Mouse (Mus musculus) midbrain, embryonic 10.5 days (tissue): ENCODE data around the gene Fbln7. TPM values are rescaled to one million over a fixed set of nuclear protein-coding genes. Genes with fewer than 3 reads are reported as not detected.

Source experiments
- DNase-seq: peaks from one replicate; pipeline ENCODE4 v3.0.0-alpha.2; 2017; ENCODE audit warnings: low spot score
- H3K27ac ChIP-seq: fragments of 300-500 bp; sonication (generic); replicated peaks from 2 replicates; pipeline ENCODE4 v1.5.1; 2016; ENCODE audit warnings: mild to moderate bottlenecking
- H3K27me3 ChIP-seq: fragments of 300-500 bp; sonication (generic); 2 replicates; pipeline ENCODE4 v1.6.1; 2016; ENCODE audit warnings: low read depth, mild to moderate bottlenecking; ENCODE audit not compliant: poor library complexity, severe bottlenecking
- H3K36me3 ChIP-seq: fragments of 300-500 bp; sonication (generic); 2 replicates; pipeline ENCODE4 v1.6.1; 2016; ENCODE audit warnings: mild to moderate bottlenecking, moderate library complexity
- H3K4me1 ChIP-seq: fragments of 300-500 bp; sonication (generic); 2 replicates; pipeline ENCODE4 v1.6.1; 2016
- H3K4me3 ChIP-seq: fragments of 300-500 bp; sonication (generic); 2 replicates; pipeline ENCODE4 v1.5.1; 2016; ENCODE audit warnings: mild to moderate bottlenecking, moderate library complexity
- H3K9me3 ChIP-seq: fragments of 300-500 bp; sonication (generic); replicated peaks from 2 replicates; pipeline ENCODE4 v1.6.1; 2016; ENCODE audit warnings: mild to moderate bottlenecking
- WGBS: fragments of 180-500 bp; shearing (Covaris S2); methylation state at CpG from one replicate; pipeline ENCODE4 v1.1.7; 2016; 5-methylcytosine and 5-hydroxymethylcytosine counted together
- polyA plus RNA-seq: library from polyadenylated mRNA; unstranded; fragments of >200 nt; fragmentation: Nextera tagmentation; extraction: Ambion mirVana; gene quantifications from 2 replicates; pipeline ENCODE4 v1.2.1, GENCODE M21; 2016

Fbln7 gene
- polyA plus RNA-seq = 2.7 and 3.1 TPM in 2 replicates

DNA sequence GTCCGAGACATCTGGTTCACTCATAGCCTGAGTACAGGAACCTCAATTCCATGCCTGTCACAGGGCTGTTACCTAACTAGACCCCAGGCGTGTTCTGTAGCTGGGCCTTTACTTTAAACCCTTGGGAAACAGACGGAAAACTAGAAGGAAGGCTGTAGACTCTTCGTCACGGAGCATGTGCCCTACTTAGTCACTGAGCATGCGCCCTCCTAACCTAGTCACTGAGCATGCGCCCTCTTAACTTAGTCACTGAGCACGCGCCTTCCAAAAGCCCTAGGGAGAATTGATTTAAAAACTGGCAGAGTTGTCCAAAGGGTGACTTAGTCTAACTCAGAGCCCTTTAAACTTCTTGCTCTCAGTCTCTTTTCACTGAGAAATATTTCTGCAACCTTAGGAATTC, at the start of gene Fbln7:
TSS of gene Fbln7 (plus strand) at position 346 of the 400 bp plus-strand sequence.
- H3K27me3 ChIP-seq = peaks cover 39% of the 10 kb centered on the region
- no peaks in the 10 kb centered on the region; the same call in 1 of the 2 replicates for H3K9me3 ChIP-seq
- 91% methylated on average over 9 of the region's 9 CpGs for WGBS
- no peaks in the 10 kb centered on the region for H3K36me3 ChIP-seq
- peak within 1 kb of the TSS; percentile 78 for H3K27ac ChIP-seq
- peaks cover 13% of the 10 kb centered on the region for H3K4me1 ChIP-seq
- DNase-seq = no peak
- peak within 1 kb of the TSS; percentile 61 for H3K4me3 ChIP-seq

DNA sequence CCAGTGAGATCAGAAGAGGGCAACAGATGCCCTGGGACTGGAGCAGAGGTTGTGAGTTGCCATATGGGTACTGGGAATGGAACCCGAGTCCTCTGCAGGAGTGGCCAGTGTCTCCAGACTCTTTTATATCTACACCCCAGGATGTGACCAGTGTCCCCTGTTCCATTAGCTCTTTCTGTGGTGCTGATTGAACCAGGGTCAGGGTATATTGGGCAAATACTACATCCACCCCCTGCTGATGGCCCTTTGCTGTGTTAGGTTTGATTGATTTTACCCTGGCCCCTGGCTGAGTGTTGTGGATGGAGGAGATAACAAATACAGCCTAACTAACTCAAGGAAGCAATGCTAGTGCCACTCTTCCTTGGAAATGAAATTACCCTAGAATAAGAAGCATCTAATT, 46.5 kb upstream of the Fbln7 start:
- H3K9me3 ChIP-seq = no peaks in the 10 kb centered on the region
- H3K36me3 ChIP-seq = no peaks in the 10 kb centered on the region
- DNase-seq = no peak
- no peak overlapping the region for H3K4me3 ChIP-seq
- peaks cover 25% of the 10 kb centered on the region for H3K4me1 ChIP-seq
- no peak overlapping the region for H3K27ac ChIP-seq
- WGBS = 95% methylated on average over 1 of the region's 1 CpGs
- no peaks in the 10 kb centered on the region for H3K27me3 ChIP-seq

DNA sequence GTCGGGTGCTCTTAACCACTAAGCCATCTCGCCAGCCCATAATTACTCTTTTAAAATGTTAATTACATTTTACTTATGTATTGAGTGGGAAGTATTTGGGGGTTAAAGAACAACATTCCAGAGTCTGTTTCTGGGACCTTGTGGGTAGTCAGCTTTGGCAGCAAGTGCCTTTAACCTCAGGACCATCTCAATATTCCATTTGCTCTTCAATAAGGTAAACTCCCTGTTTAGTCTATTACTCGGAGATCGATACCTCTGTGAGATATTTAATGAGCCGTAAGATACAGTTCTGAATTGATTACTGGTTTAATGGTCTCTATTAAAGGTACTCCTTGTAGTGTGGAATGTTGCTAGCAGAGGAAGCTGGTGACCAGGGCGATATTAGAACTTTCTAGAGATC, 45.9 kb upstream of the Fbln7 start:
- peaks cover 25% of the 10 kb centered on the region for H3K4me1 ChIP-seq
- peak overlapping the region; percentile 74 for H3K4me3 ChIP-seq
- H3K9me3 ChIP-seq = no peaks in the 10 kb centered on the region
- no peaks in the 10 kb centered on the region for H3K27me3 ChIP-seq
- WGBS = 56% methylated on average over 6 of the region's 6 CpGs
- H3K36me3 ChIP-seq = no peaks in the 10 kb centered on the region
- DNase-seq = no peak
- no peak overlapping the region for H3K27ac ChIP-seq

- Histone ChIP-seq H3K4me3 (peak overlapping the region; percentile 74), H3K4me1 (peaks cover 25% of the 10 kb centered on the region), H3K9me3 (no peaks in the 10 kb centered on the region), H3K27ac (peak overlapping the region; percentile 93), H3K36me3 (no peaks in the 10 kb centered on the region), H3K27me3 (no peaks in the 10 kb centered on the region)
- WGBS = under 1% methylated on average over 7 of the region's 7 CpGs
- no peak for DNase-seq
Measured at GRCm38 (mm10) chr2:128817387-128817785, 45.4 kb upstream of the Fbln7 start.

DNA sequence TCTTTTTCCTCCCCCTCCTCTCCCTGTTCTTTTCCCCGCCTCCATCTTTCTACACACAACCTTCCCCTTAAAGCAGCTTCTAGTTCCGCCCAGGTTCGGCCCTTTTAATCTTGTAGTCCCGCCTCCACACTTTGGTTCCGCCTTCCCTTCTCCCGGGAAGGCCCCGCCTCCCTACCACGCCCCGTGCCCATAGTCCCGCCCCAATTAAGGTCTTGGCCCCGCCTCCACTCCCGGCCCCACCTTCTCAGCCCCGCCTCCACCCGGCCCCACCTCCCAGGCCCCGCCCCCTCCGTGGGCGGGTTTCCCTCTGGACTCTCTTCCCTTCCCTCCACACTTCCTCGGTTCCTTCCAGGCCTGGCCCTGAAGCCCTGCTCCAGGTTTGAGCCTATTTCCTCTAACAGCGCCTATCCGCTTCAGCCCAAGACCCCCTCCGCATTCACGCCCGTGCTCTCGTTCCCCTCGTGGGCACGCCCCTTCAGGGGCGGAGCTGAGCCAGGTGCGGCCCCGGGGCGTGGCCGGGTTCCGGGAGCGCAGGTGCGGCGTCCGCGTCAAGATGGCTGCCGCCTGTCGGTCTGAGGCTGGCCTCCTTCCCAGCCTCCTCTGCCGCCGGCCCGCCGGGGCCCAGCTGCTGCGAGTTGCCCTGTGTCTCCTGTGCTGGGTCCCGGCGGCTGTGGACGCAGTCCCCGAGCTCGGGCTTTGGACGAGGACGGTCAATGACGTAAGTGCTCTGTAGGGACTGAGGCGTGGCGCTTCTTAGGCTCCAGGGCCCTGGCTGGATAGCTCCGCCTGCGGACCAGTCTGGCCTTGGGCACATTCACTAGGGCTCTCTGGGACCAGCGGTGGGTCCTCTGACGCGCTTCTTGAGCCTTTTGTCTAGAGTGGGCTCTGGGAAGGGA, 44.7 kb upstream of the Fbln7 start, which contains the start of gene Tmem87b:
TSS of gene Tmem87b (plus strand) at position 333 of the 896 bp plus-strand sequence.
- under 1% methylated on average over 59 of the region's 59 CpGs for WGBS
- Histone ChIP-seq H3K27me3 (no peaks in the 10 kb centered on the region), H3K4me3 (peak within 1 kb of the TSS; percentile 74), H3K27ac (peak within 1 kb of the TSS; percentile 93), H3K36me3 (no peaks in the 10 kb centered on the region), H3K4me1 (peaks cover 25% of the 10 kb centered on the region), H3K9me3 (no peaks in the 10 kb centered on the region)
- peak; percentile 98 for DNase-seq

DNA sequence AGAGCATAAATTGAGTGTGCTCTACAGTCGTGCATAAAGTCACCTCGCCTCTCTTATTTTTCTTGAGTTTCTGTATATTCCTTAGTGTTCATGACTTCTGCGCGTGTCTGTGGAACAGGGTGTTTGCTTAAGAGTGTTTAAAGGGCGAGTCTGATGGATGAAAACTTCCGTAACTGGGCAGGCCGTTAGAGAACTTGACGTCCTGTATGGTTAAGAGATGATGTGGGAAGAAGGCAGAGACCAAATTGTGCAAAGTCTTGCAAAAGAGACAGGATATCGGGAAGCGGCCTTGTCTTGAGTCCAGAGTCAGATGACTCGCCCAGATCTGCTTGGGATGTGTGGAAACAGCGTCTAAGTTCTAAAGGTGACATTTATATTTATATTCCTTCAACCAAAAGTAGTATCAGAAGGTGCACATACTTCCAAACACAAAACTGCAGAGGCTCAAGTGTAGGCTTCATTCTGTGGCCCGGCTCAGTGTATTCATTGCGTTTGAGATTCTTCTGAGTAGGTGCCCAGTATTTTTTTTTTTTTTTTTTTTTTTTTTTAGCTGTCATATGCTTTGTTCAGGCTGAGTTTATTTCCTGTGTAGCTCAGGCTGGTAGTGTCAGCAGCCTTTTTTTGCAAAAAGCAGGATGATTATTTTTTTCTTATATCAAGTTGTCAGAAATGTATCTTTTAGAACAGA, 43.7 kb upstream of the Fbln7 start:
- peaks cover 25% of the 10 kb centered on the region for H3K4me1 ChIP-seq
- peak overlapping the region; percentile 93 for H3K27ac ChIP-seq
- H3K9me3 ChIP-seq = no peaks in the 10 kb centered on the region
- H3K36me3 ChIP-seq = peaks cover 8% of the 10 kb centered on the region
- H3K27me3 ChIP-seq = no peaks in the 10 kb centered on the region
- WGBS = 29% methylated on average over 14 of the region's 14 CpGs
- peak overlapping the region; percentile 74 for H3K4me3 ChIP-seq
- DNase-seq = peak; percentile 21

GRCm38 (mm10) chr2:128820631-128821030, 42.1 kb upstream of the Fbln7 start:
- no peak overlapping the region for H3K27ac ChIP-seq
- peaks cover 20% of the 10 kb centered on the region for H3K36me3 ChIP-seq
- no peak overlapping the region for H3K4me3 ChIP-seq
- DNase-seq = no peak
- WGBS = 83% methylated on average over 2 of the region's 2 CpGs
- peaks cover 21% of the 10 kb centered on the region for H3K4me1 ChIP-seq
- no peaks in the 10 kb centered on the region for H3K27me3 ChIP-seq
- no peaks in the 10 kb centered on the region for H3K9me3 ChIP-seq

DNA sequence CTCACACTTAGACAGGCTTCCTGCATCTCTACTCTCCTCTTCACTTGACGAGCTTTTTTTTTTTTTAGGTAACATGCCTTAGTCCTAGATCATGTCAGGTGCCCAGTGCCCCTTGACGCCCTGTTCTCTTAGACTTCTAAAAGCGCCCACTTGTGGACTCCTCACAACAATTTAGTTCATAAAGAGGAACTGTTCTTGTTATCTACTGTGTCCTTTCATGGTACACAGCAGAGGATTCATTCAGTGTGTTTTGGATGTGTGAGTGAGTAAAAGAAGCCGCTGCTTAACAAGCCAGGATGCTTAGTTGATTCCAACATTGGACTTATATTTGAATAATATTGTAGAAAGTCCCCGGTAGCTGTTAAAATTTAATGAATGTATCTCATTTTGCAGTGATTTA, 38.9 kb upstream of the Fbln7 start:
- H3K4me1 ChIP-seq = peaks cover 10% of the 10 kb centered on the region
- peaks cover 46% of the 10 kb centered on the region for H3K36me3 ChIP-seq
- H3K9me3 ChIP-seq = no peaks in the 10 kb centered on the region
- no peak overlapping the region for H3K4me3 ChIP-seq
- no peak overlapping the region for H3K27ac ChIP-seq
- 90% methylated on average over 5 of the region's 5 CpGs for WGBS
- DNase-seq = no peak
- no peaks in the 10 kb centered on the region for H3K27me3 ChIP-seq

DNA sequence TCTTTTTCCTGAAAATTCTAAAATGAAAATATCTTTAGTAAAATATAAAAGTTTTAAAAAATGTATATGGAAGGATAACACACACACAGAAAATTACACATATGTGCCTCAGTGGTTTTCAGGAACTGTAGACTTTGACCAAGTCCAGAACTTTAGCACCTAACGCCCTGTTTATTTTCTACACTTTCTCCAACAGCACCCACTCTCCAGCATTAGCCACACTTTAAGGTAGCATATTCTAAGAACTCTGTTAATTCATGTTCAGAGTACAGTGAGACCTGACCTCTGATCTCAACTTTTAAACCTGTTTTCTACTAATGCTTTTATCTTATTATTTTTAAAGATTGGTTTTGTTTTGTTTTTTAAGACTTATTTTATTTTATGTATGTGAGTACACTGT, 35.0 kb upstream of the Fbln7 start:
- H3K36me3 ChIP-seq = peaks cover 82% of the 10 kb centered on the region
- no peak overlapping the region for H3K4me3 ChIP-seq
- 95% methylated on average over 1 of the region's 1 CpGs for WGBS

DNA sequence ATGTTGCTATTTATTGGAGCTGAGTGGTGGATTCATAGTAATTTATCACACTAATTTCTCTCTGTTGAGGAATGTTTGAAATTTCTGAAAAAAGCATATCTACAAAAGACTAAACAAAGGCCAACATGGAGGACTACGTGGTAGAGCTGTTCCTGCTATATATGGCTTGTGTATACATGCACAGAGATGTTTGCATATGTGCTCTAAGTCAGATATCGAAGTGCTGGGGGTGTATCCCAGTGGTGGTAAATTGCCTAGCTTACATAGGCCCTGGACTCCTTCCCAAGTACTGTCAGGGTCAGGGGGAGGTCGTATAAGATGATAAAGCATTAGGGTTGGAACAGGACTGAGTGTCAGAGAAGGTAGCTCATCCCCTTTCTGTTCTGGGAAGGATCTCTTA, 30.2 kb upstream of the Fbln7 start:
- Histone ChIP-seq H3K9me3 (no peaks in the 10 kb centered on the region), H3K27me3 (no peaks in the 10 kb centered on the region), H3K36me3 (peaks cover 95% of the 10 kb centered on the region), H3K27ac (no peak overlapping the region), H3K4me1 (no peaks in the 10 kb centered on the region), H3K4me3 (no peak overlapping the region)
- WGBS = 89% methylated on average over 3 of the region's 3 CpGs
- no peak for DNase-seq

More for the DNA sequence above, 35.0 kb upstream of the Fbln7 start:
- Histone ChIP-seq H3K4me1 (no peaks in the 10 kb centered on the region), H3K27ac (no peak overlapping the region), H3K27me3 (no peaks in the 10 kb centered on the region), H3K9me3 (no peaks in the 10 kb centered on the region)
- DNase-seq = no peak

GRCm38 (mm10) chr2:128833035-128833434, 29.7 kb upstream of the Fbln7 start:
- Histone ChIP-seq H3K4me3 (no peak overlapping the region), H3K36me3 (peaks cover 95% of the 10 kb centered on the region), H3K27ac (no peak overlapping the region), H3K4me1 (no peaks in the 10 kb centered on the region), H3K27me3 (no peaks in the 10 kb centered on the region), H3K9me3 (no peaks in the 10 kb centered on the region)
- 95% methylated on average over 2 of the region's 2 CpGs for WGBS
- DNase-seq = no peak

DNA sequence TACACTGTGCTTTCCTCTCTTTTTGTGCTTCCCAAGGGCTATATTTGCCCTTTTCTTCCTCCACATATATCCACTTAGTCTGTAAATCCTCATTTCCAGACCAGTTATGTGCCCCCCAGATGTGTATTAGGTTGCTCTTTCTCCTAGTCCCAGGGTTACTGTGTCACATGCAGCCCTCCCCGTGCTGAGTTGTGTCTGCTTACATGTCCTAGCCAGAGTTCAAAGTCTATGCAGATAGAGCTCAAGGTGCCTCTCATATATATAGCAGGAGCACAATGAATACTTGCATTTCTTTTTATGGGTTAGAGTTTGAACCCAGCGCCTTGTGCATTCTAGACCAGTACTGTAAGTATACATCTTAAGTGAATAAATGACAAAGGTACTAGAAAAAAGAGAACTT, 29.3 kb upstream of the Fbln7 start:
- WGBS = 97% methylated on average over 2 of the region's 2 CpGs
- Histone ChIP-seq H3K36me3 (peaks cover 95% of the 10 kb centered on the region), H3K27me3 (no peaks in the 10 kb centered on the region), H3K4me1 (no peaks in the 10 kb centered on the region), H3K27ac (no peak overlapping the region), H3K9me3 (no peaks in the 10 kb centered on the region), H3K4me3 (no peak overlapping the region)
- DNase-seq = no peak

DNA sequence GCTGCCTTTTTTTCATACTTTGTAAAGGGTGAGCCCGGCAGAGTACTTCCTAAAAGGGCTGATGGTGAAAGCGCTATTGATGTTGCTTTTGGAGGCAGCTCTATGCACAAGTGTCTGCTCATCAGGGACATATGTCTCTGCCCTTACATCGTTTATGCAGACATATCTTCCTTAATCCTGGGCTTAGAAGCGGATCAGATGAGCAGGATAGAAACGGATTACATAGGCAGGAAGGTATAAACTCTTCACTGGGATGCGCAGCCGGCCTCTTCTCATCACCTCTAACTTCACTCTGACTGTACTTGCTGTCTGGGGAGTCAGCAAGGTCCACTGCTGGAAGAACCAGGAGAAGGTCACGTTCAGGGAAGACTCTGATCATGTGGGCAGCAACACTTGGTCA, 25.2 kb upstream of the Fbln7 start:
- no peak overlapping the region for H3K4me3 ChIP-seq
- 94% methylated on average over 8 of the region's 8 CpGs for WGBS
- H3K4me1 ChIP-seq = no peaks in the 10 kb centered on the region
- H3K9me3 ChIP-seq = no peaks in the 10 kb centered on the region
- H3K36me3 ChIP-seq = peaks cover 91% of the 10 kb centered on the region
- H3K27ac ChIP-seq = no peak overlapping the region
- H3K27me3 ChIP-seq = no peaks in the 10 kb centered on the region
- DNase-seq = no peak
